Mouse (Mus musculus): ENCODE measurements at regions not wholly inside any gene's neighbourhood (a gene's known extent, or its start where the extent isn't known, plus 50 kb on each side); places are given as distances from the start of the nearest gene placed in this dataset.

DNA sequence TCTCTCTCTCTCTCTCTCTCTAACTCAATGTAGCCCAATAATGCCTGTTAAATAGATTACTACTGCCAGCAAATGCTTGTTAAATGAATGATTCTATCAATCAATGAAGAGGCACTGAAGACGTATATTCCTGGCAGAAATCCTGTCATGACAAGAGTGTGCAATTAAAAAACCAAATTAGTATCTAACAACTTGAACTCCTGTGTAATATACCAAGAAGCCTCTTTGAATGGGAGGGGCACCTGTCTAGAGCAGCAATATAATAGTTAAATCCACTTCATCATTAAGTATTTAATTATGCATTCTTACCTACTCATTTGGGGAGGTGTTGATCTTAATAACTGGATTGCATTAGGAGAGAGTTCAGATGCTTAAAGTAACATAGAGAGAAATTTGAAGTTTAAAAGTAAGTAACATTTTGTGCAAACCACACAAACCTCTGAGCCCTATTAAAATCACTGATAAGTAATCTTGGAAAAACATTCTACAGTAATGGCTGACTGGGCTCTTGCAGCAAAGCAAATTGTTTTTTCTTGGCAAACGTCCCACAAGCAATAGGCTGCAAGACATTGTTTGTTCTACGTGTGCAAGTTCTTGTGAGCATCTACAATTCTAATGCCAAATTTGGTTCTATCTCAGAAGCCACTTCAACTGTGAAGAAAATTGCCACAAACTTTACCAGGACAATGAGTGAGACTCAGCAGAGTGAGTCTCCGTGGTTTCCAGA is 719.7 kb upstream of the Cited2 start:
- no peak for ATAC-seq (ENCODE audit: insufficient number of reproducible peaks, low FRiP score, low TSS enrichment, low read depth)
- Histone ChIP-seq H3K4me3 (ENCODE audit: low read depth, low read length) (no peak overlapping the region), H3K4me1 (ENCODE audit: control insufficient read depth, insufficient read depth, low read length) (no peaks in the 10 kb centered on the region), H3K4me2 (ENCODE audit: low read depth, severe bottlenecking) (no peak overlapping the region), H3K36me3 (ENCODE audit: control insufficient read depth, insufficient read depth, low read length) (no peaks in the 10 kb centered on the region), H3K27me3 (ENCODE audit: control insufficient read depth, insufficient read depth, low read length) (no peaks in the 10 kb centered on the region), H3K27ac (replicated peaks; ENCODE audit: low read depth, low read length) (no peak overlapping the region), H3K9ac (ENCODE audit: low read length) (no peak overlapping the region), H3K9me3 (ENCODE audit: control insufficient read depth, low read length) (no peaks in the 10 kb centered on the region)
- WGBS: 85% methylated on average over 4 of the region's 4 CpGs
- no peak for DNase-seq (ENCODE audit: low spot score)

DNA sequence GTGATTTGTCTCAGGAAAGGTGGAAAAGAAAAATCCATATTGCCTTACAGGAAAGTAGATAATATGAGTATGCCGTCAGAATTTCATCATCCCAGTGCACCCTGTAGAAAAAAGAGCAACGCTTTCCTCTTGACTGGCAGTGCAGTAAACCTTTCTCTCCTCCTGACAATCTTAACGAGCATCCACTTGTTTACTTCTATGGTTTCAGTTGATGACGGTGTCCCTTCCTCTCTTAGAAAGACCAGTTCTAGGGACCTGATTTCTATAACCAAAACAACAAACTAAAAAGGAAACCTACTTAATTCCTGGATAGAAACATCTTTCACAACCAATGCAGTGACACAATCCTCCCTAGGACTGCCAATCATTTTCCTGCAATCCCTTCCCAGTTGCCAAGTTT is 714.3 kb upstream of the Cited2 start:
- WGBS: 57% methylated on average over 4 of the region's 4 CpGs
- no peaks in the 10 kb centered on the region for H3K4me1 ChIP-seq (ENCODE audit: control insufficient read depth, insufficient read depth, low read length)

DNA sequence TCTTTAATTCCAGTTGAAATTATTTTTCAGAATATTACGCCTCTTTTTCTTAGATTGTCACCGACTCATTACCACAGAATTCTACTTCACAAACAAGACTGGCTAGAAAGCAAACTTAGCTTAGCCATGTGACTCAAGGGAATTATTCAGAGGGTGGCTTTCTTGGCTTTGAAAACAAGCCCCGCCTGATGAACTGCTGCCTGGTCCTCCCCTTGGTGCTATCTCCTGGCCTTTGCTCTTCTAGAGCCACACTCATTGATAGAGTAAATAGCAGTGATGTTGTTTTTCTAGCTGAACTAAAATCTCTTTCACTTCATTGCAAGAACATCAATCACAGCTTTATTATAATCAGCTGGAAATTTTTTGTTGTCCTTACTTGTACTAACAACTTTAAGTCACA is 713.0 kb upstream of the Cited2 start:
- no peak overlapping the region for H3K9ac ChIP-seq (ENCODE audit: low read length)
- no peak overlapping the region for H3K4me2 ChIP-seq (ENCODE audit: low read depth, severe bottlenecking)
- no peaks in the 10 kb centered on the region for H3K9me3 ChIP-seq (ENCODE audit: control insufficient read depth, low read length)
- H3K27ac ChIP-seq (replicated peaks; ENCODE audit: low read depth, low read length): no peak overlapping the region
- no peaks in the 10 kb centered on the region for H3K27me3 ChIP-seq (ENCODE audit: control insufficient read depth, insufficient read depth, low read length)
- no peaks in the 10 kb centered on the region for H3K36me3 ChIP-seq (ENCODE audit: control insufficient read depth, insufficient read depth, low read length)
- no peak for ATAC-seq (ENCODE audit: insufficient number of reproducible peaks, low FRiP score, low TSS enrichment, low read depth)
- no peak for DNase-seq (ENCODE audit: low spot score)
- H3K4me3 ChIP-seq (ENCODE audit: low read depth, low read length): no peak overlapping the region
- no peaks in the 10 kb centered on the region for H3K4me1 ChIP-seq (ENCODE audit: control insufficient read depth, insufficient read depth, low read length)
- WGBS: 86% methylated on average over 3 of the region's 3 CpGs

More for the DNA sequence above, 714.3 kb upstream of the Cited2 start:
- Histone ChIP-seq H3K4me2 (ENCODE audit: low read depth, severe bottlenecking) (no peak overlapping the region), H3K27me3 (ENCODE audit: control insufficient read depth, insufficient read depth, low read length) (no peaks in the 10 kb centered on the region), H3K4me3 (ENCODE audit: low read depth, low read length) (no peak overlapping the region), H3K9ac (ENCODE audit: low read length) (no peak overlapping the region), H3K36me3 (ENCODE audit: control insufficient read depth, insufficient read depth, low read length) (no peaks in the 10 kb centered on the region), H3K9me3 (ENCODE audit: control insufficient read depth, low read length) (no peaks in the 10 kb centered on the region), H3K27ac (replicated peaks; ENCODE audit: low read depth, low read length) (no peak overlapping the region)
- DNase-seq (ENCODE audit: low spot score) (no peak), ATAC-seq (ENCODE audit: insufficient number of reproducible peaks, low FRiP score, low TSS enrichment, low read depth) (no peak)

DNA sequence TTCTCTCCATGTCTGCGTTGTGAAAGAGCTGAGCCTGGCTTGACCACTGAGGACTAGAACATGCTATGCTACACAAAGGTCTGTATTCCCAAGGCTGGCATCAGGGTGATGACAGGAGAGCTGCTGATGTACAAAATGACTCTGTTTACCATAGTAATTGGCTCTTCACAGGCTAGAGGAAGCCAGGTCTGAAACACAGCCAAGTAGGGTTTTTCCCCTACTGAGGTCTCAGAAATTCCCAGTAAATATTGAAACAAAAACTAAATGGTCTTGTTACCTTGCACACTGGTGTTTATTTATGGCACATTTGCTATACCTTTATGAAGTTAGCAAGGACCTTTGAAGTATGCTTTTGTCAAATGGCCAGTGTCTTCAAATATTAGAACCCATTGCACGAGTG is 711.1 kb upstream of the Cited2 start:
- ATAC-seq (ENCODE audit: insufficient number of reproducible peaks, low FRiP score, low TSS enrichment, low read depth) (no peak), DNase-seq (ENCODE audit: low spot score) (no peak)

DNA sequence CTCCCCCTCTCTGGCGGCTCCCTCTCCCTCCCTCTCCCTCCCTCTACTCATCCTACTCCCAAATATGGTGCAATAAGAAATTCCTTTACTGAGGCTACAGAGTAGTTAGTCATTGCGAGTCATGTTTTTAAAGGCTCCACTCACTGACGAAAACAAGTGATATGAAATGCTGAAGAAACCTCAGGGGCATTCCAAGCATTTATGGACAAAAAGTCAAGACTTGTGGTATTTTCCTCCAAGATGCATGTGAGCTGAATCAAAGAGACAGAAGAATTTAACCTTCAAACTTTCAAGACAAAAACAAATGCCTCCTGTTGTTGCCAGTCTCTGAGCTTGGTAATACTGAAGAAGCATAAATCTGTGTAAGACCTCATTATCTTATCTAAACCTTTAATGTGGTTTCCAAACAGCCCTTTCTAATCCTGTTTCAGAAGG is 710.5 kb upstream of the Cited2 start:
- Histone ChIP-seq H3K4me2 (ENCODE audit: low read depth, severe bottlenecking) (no peak overlapping the region), H3K27me3 (ENCODE audit: control insufficient read depth, insufficient read depth, low read length) (no peaks in the 10 kb centered on the region), H3K9me3 (ENCODE audit: control insufficient read depth, low read length) (no peaks in the 10 kb centered on the region), H3K4me3 (ENCODE audit: low read depth, low read length) (no peak overlapping the region), H3K4me1 (ENCODE audit: control insufficient read depth, insufficient read depth, low read length) (no peaks in the 10 kb centered on the region), H3K36me3 (ENCODE audit: control insufficient read depth, insufficient read depth, low read length) (no peaks in the 10 kb centered on the region), H3K9ac (ENCODE audit: low read length) (no peak overlapping the region), H3K27ac (replicated peaks; ENCODE audit: low read depth, low read length) (no peak overlapping the region)
- ATAC-seq (ENCODE audit: insufficient number of reproducible peaks, low FRiP score, low TSS enrichment, low read depth) (no peak), DNase-seq (ENCODE audit: low spot score) (no peak)
- 67% methylated on average over 3 of the region's 3 CpGs for whole genome bisulfite sequencing

More for the DNA sequence above, 711.1 kb upstream of the Cited2 start:
- Histone ChIP-seq H3K4me2 (ENCODE audit: low read depth, severe bottlenecking) (no peak overlapping the region), H3K27me3 (ENCODE audit: control insufficient read depth, insufficient read depth, low read length) (no peaks in the 10 kb centered on the region), H3K9ac (ENCODE audit: low read length) (no peak overlapping the region), H3K4me3 (ENCODE audit: low read depth, low read length) (no peak overlapping the region), H3K4me1 (ENCODE audit: control insufficient read depth, insufficient read depth, low read length) (no peaks in the 10 kb centered on the region), H3K36me3 (ENCODE audit: control insufficient read depth, insufficient read depth, low read length) (no peaks in the 10 kb centered on the region), H3K27ac (replicated peaks; ENCODE audit: low read depth, low read length) (no peak overlapping the region), H3K9me3 (ENCODE audit: control insufficient read depth, low read length) (no peaks in the 10 kb centered on the region)
- 89% methylated on average over 2 of the region's 2 CpGs for WGBS

DNA sequence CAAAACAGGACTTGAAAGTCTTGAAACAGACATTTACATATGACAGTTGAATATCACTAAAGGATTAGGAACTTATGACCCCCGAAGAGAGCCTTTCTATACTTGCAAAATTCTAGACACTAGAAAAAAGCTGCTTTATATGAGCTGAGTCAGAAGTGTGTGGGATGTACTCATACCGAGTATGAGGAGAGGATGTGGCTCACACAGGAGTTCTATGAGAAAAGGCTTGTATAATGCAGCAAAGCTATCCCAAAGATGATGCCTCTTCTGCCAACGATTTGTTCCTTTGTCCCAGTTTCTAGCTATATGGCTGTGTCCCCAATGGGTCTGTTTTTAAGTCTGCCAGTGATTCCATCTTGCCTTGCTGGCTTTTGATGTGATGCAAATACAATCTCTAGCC is 708.2 kb upstream of the Cited2 start:
- H3K4me1 ChIP-seq (ENCODE audit: control insufficient read depth, insufficient read depth, low read length): no peaks in the 10 kb centered on the region
- 80% methylated on average over 3 of the region's 3 CpGs for WGBS
- DNase-seq (ENCODE audit: low spot score) (no peak), ATAC-seq (ENCODE audit: insufficient number of reproducible peaks, low FRiP score, low TSS enrichment, low read depth) (no peak)
- no peak overlapping the region for H3K9ac ChIP-seq (ENCODE audit: low read length)
- H3K4me3 ChIP-seq (ENCODE audit: low read depth, low read length): no peak overlapping the region
- no peaks in the 10 kb centered on the region for H3K9me3 ChIP-seq (ENCODE audit: control insufficient read depth, low read length)
- H3K4me2 ChIP-seq (ENCODE audit: low read depth, severe bottlenecking): no peak overlapping the region
- H3K36me3 ChIP-seq (ENCODE audit: control insufficient read depth, insufficient read depth, low read length): no peaks in the 10 kb centered on the region
- H3K27ac ChIP-seq (replicated peaks; ENCODE audit: low read depth, low read length): no peak overlapping the region
- no peaks in the 10 kb centered on the region for H3K27me3 ChIP-seq (ENCODE audit: control insufficient read depth, insufficient read depth, low read length)

DNA sequence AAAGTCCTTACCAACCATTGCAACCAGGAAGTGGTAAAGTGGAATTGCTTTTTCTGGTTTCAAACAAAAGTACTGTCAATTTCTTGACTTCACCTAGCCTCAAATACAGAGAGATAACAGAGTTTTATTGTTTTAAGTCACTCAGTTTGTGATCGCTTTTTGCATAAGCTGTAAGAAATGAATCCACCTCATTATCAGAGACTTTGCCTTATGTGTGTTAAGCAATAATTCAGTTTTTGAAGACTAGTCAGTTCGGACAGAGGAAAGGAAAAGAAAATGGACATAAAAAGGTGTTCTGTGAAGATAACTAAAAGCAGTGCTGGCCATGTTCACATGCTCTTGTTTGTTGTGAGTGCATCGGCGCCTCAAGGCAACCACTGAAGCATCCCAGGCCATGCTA is 706.2 kb upstream of the Cited2 start:
- WGBS: 85% methylated on average over 4 of the region's 4 CpGs
- ATAC-seq (ENCODE audit: insufficient number of reproducible peaks, low FRiP score, low TSS enrichment, low read depth): no peak

DNA sequence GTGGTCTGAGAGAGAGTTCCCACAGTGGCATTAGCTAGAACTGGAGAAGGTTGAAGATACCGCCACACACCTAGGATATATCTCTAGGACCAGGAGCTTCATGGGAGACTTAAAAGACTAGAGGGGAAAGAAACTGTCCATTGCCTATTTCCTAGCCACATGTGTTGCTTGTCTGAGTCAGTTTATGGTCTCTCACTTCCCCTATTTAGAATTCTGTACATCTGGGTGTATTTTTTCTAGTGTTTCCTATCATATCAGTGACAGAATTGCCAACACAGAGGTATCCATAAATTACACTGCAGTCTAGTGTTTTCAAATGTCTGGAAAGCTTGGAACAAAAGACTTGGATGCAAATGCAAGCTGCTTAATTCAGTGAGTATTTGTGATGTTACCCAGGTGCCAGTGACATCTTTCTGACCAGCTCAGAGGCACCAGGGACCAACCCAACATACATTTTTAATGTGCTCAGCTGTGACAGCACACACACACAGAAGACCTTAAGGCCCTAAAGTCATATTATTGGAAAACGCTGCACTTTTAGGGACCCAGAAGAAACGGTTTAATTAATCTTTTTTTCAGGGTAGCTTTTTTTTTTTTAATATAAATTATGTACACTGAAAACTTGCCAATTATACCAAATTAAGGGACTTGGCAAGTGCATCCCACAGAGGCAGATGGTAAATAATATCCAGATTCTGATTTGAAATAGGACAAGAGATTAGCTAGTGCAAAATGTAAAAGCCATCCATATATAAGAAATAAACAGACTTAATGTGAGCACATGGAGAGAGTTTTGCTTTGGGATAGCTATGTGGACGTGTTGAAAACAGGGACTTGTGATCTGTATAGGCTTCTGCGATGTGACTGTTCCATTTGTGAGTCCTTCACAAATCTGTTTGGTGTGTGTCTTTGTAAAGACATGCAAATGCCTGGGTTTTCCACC is 700.5 kb upstream of the Cited2 start:
- 87% methylated on average over 5 of the region's 5 CpGs for WGBS
- ATAC-seq (ENCODE audit: insufficient number of reproducible peaks, low FRiP score, low TSS enrichment, low read depth) (no peak), DNase-seq (ENCODE audit: low spot score) (no peak)

More for the DNA sequence above, 706.2 kb upstream of the Cited2 start:
- no peak overlapping the region for H3K9ac ChIP-seq (ENCODE audit: low read length)
- no peaks in the 10 kb centered on the region for H3K36me3 ChIP-seq (ENCODE audit: control insufficient read depth, insufficient read depth, low read length)
- no peaks in the 10 kb centered on the region for H3K9me3 ChIP-seq (ENCODE audit: control insufficient read depth, low read length)
- H3K4me3 ChIP-seq (ENCODE audit: low read depth, low read length): no peak overlapping the region
- no peaks in the 10 kb centered on the region for H3K4me1 ChIP-seq (ENCODE audit: control insufficient read depth, insufficient read depth, low read length)
- H3K27ac ChIP-seq (replicated peaks; ENCODE audit: low read depth, low read length): no peak overlapping the region
- DNase-seq (ENCODE audit: low spot score): no peak
- no peak overlapping the region for H3K4me2 ChIP-seq (ENCODE audit: low read depth, severe bottlenecking)
- H3K27me3 ChIP-seq (ENCODE audit: control insufficient read depth, insufficient read depth, low read length): no peaks in the 10 kb centered on the region

More for the DNA sequence above, 700.5 kb upstream of the Cited2 start:
- Histone ChIP-seq H3K4me1 (ENCODE audit: control insufficient read depth, insufficient read depth, low read length) (no peaks in the 10 kb centered on the region), H3K4me2 (ENCODE audit: low read depth, severe bottlenecking) (no peak overlapping the region), H3K9ac (ENCODE audit: low read length) (no peak overlapping the region), H3K4me3 (ENCODE audit: low read depth, low read length) (no peak overlapping the region), H3K9me3 (ENCODE audit: control insufficient read depth, low read length) (no peaks in the 10 kb centered on the region), H3K27me3 (ENCODE audit: control insufficient read depth, insufficient read depth, low read length) (no peaks in the 10 kb centered on the region), H3K36me3 (ENCODE audit: control insufficient read depth, insufficient read depth, low read length) (no peaks in the 10 kb centered on the region), H3K27ac (replicated peaks; ENCODE audit: low read depth, low read length) (no peak overlapping the region)
